Mouse (Mus musculus): ENCODE results near the gene Prkce.

The Prkce gene

GRCm38 (mm10) chr17:86183788-86184187 is 16.2 kb downstream of the Prkce start:
- no peak for DNase-seq

GRCm38 (mm10) chr17:86184552-86185209 is 17.1 kb downstream of the Prkce start:
- DNase-seq = no peak

- no peak for DNase-seq
Observed at GRCm38 (mm10) chr17:86185584-86185983, 18.0 kb downstream of the Prkce start.

- no peak for DNase-seq
Observed at GRCm38 (mm10) chr17:86187777-86188176, 20.2 kb downstream of the Prkce start.

GRCm38 (mm10) chr17:86193979-86194378 is 26.4 kb downstream of the Prkce start:
- peak; percentile 86 for DNase-seq

GRCm38 (mm10) chr17:86194921-86195320 is 27.3 kb downstream of the Prkce start:
- peak; percentile 70 for DNase-seq

GRCm38 (mm10) chr17:86198496-86199465 is 31.2 kb downstream of the Prkce start:
- peak; percentile 80 for DNase-seq

GRCm38 (mm10) chr17:86201981-86202380 is 34.4 kb downstream of the Prkce start:
- no peak for DNase-seq

- DNase-seq = no peak
Observed at GRCm38 (mm10) chr17:86202972-86203371, 35.4 kb downstream of the Prkce start.

- DNase-seq = peak; percentile 44
Observed at GRCm38 (mm10) chr17:86203531-86204450, 36.2 kb downstream of the Prkce start.

- no peak for DNase-seq
Observed at GRCm38 (mm10) chr17:86206289-86206688, 38.7 kb downstream of the Prkce start.

- DNase-seq = no peak
Observed at GRCm38 (mm10) chr17:86208057-86208820, 40.7 kb downstream of the Prkce start.

GRCm38 (mm10) chr17:86208821-86209186 is 41.2 kb downstream of the Prkce start:
- DNase-seq = no peak

GRCm38 (mm10) chr17:86209680-86210251 is 42.2 kb downstream of the Prkce start:
- no peak for DNase-seq

- DNase-seq = no peak
Observed at GRCm38 (mm10) chr17:86212204-86212603, 44.6 kb downstream of the Prkce start.

GRCm38 (mm10) chr17:86214285-86214684 is 46.7 kb downstream of the Prkce start:
- DNase-seq = no peak

GRCm38 (mm10) chr17:86214741-86215140 is 47.2 kb downstream of the Prkce start:
- no peak for DNase-seq

GRCm38 (mm10) chr17:86215771-86216170 is 48.2 kb downstream of the Prkce start:
- DNase-seq = peak; percentile 81

- DNase-seq = no peak
Observed at GRCm38 (mm10) chr17:86217468-86217867, 49.9 kb downstream of the Prkce start.

- no peak for DNase-seq
Observed at GRCm38 (mm10) chr17:86218553-86218952, 51.0 kb downstream of the Prkce start.

- no peak for DNase-seq
Observed at GRCm38 (mm10) chr17:86225488-86226186, 58.1 kb downstream of the Prkce start.

All from kidney, adult 9 months (tissue).